Mouse (Mus musculus) liver, postnatal 0 days (tissue): ENCODE measurements around the gene Lrrn4. TPM values are rescaled to one million over a fixed set of nuclear protein-coding genes. Genes with fewer than 3 reads are reported as not detected.
A peak's percentile ranks its signal among the peaks of the same experiment; 100 is the strongest.

Source experiments
- ATAC-seq: fragments of 200-750 bp; cut with Nextera tagmentation; 2 replicates; pipeline ENCODE4 v1.8.0; 2017; ENCODE audit warnings: mild to moderate bottlenecking, moderate library complexity
- DNase-seq: peaks from one replicate; pipeline ENCODE4 v3.0.0-alpha.2; 2016
- H3K27ac ChIP-seq: fragments of 300-500 bp; sonication (generic); 2 replicates; pipeline ENCODE4 v1.5.1; 2014; ENCODE audit warnings: antibody characterized with exemption, moderate library complexity, mild to moderate bottlenecking, low read depth
- H3K27me3 ChIP-seq: fragments of 300-500 bp; sonication (generic); 2 replicates; pipeline ENCODE4 v1.6.1; 2014; ENCODE audit warnings: low read length, control low read depth, mixed read lengths; ENCODE audit not compliant: insufficient read depth
- H3K36me3 ChIP-seq: fragments of 300-500 bp; sonication (generic); replicated peaks from 2 replicates; pipeline ENCODE4 v1.6.1; 2014; ENCODE audit warnings: mild to moderate bottlenecking, control low read depth, low read length, moderate library complexity, mixed read lengths; ENCODE audit not compliant: insufficient read depth
- H3K4me1 ChIP-seq: fragments of 300-500 bp; sonication (generic); 2 replicates; pipeline ENCODE4 v1.6.1; 2014; ENCODE audit warnings: antibody characterized with exemption, mild to moderate bottlenecking, control low read depth; ENCODE audit not compliant: insufficient read depth
- H3K4me2 ChIP-seq: fragments of 300-500 bp; sonication (generic); 2 replicates; pipeline ENCODE4 v1.6.1; 2014; ENCODE audit warnings: low read depth, mild to moderate bottlenecking, low read length, moderate library complexity, mixed read lengths
- H3K4me3 ChIP-seq: fragments of 300-500 bp; sonication (generic); 2 replicates; pipeline ENCODE4 v1.5.1; 2014; ENCODE audit warnings: low read depth, low read length
- H3K9ac ChIP-seq: fragments of 300-500 bp; sonication (generic); replicated peaks from 2 replicates; pipeline ENCODE4 v1.6.1; 2014; ENCODE audit warnings: mild to moderate bottlenecking, moderate library complexity
- H3K9me3 ChIP-seq: fragments of 300-500 bp; sonication (generic); 2 replicates; pipeline ENCODE4 v1.6.1; 2016; ENCODE audit warnings: mild to moderate bottlenecking, control low read depth, low read length, mixed read lengths
- CTCF ChIP-seq: sonication (generic); IDR thresholded peaks from 2 replicates; pipeline ENCODE4 v1.5.1; 2016; ENCODE audit warnings: antibody characterized with exemption, low read depth
- EP300 ChIP-seq: IDR thresholded peaks from 2 replicates; pipeline ENCODE4 v1.6.1; 2016; ENCODE audit warnings: antibody characterized with exemption, low read depth, mild to moderate bottlenecking
- WGBS: fragments of 180-500 bp; shearing (Covaris S2); extraction: QIAGEN DNeasy Blood & Tissue Kit; methylation state at CpG from one replicate; pipeline ENCODE4 v1.1.7; 2014; ENCODE audit not compliant: insufficient replicate concordance; 5-methylcytosine and 5-hydroxymethylcytosine counted together
- polyA plus RNA-seq: library from polyadenylated mRNA; unstranded; fragments of >200 nt; fragmentation: Nextera tagmentation; extraction: Ambion mirVana; gene quantifications from 2 replicates; pipeline ENCODE4 v1.2.1, GENCODE M21; 2015

Gene Lrrn4
- polyA plus RNA-seq, 1 experiment from 2014 or later = 1.2 TPM

GRCm38 (mm10) chr2:132861456-132861855 lies 19.2 kb downstream of the Lrrn4 start:
- ATAC-seq = no peak
- WGBS = 83% methylated on average over 2 of the region's 2 CpGs

GRCm38 (mm10) chr2:132860435-132860834 lies 20.3 kb downstream of the Lrrn4 start:
- no peaks in the 10 kb centered on the region for H3K9me3 ChIP-seq
- TF ChIP-seq EP300 (no peak), CTCF (no peak)
- H3K4me1 ChIP-seq = no peaks in the 10 kb centered on the region
- ATAC-seq (no peak), DNase-seq (no peak)
- no peak overlapping the region for H3K9ac ChIP-seq
- H3K27ac ChIP-seq = no peak overlapping the region
- peaks cover 16% of the 10 kb centered on the region for H3K36me3 ChIP-seq
- H3K27me3 ChIP-seq = no peaks in the 10 kb centered on the region
- H3K4me2 ChIP-seq = no peak overlapping the region
- no peak overlapping the region for H3K4me3 ChIP-seq

More at GRCm38 (mm10) chr2:132861456-132861855, 19.2 kb downstream of the Lrrn4 start:
- no peak for DNase-seq
- no peaks in the 10 kb centered on the region for H3K9me3 ChIP-seq
- H3K36me3 ChIP-seq = peaks cover 23% of the 10 kb centered on the region
- H3K4me1 ChIP-seq = no peaks in the 10 kb centered on the region
- H3K4me3 ChIP-seq = no peak overlapping the region
- no peak overlapping the region for H3K4me2 ChIP-seq
- H3K9ac ChIP-seq = no peak overlapping the region
- TF ChIP-seq EP300 (no peak), CTCF (no peak)
- no peaks in the 10 kb centered on the region for H3K27me3 ChIP-seq
- no peak overlapping the region for H3K27ac ChIP-seq

GRCm38 (mm10) chr2:132856333-132856732 lies 24.4 kb downstream of the Lrrn4 start:
- no peak for TF ChIP-seq CTCF
- no peak for TF ChIP-seq EP300
- DNase-seq (no peak), ATAC-seq (no peak)
- H3K36me3 ChIP-seq = peaks cover 14% of the 10 kb centered on the region; the same call in 1 of the 2 replicates
- no peaks in the 10 kb centered on the region for H3K9me3 ChIP-seq
- WGBS = 68% methylated on average over 5 of the region's 5 CpGs
- H3K27me3 ChIP-seq = no peaks in the 10 kb centered on the region
- H3K9ac ChIP-seq = no peak overlapping the region
- peaks cover 3% of the 10 kb centered on the region; the same call in 1 of the 2 replicates for H3K4me1 ChIP-seq
- no peak overlapping the region for H3K4me2 ChIP-seq
- H3K4me3 ChIP-seq = no peak overlapping the region
- no peak overlapping the region for H3K27ac ChIP-seq

GRCm38 (mm10) chr2:132853051-132853450 lies 27.6 kb downstream of the Lrrn4 start:
- H3K9me3 ChIP-seq = no peaks in the 10 kb centered on the region
- ATAC-seq = no peak
- WGBS = 73% methylated on average over 1 of the region's 1 CpGs
- H3K9ac ChIP-seq = no peak overlapping the region
- no peak overlapping the region for H3K27ac ChIP-seq
- TF ChIP-seq CTCF (no peak), EP300 (no peak)
- H3K36me3 ChIP-seq = peaks cover 20% of the 10 kb centered on the region
- peaks cover 7% of the 10 kb centered on the region; the same call in 1 of the 2 replicates for H3K4me1 ChIP-seq
- no peak overlapping the region for H3K4me2 ChIP-seq
- no peaks in the 10 kb centered on the region for H3K27me3 ChIP-seq
- DNase-seq = no peak
- no peak overlapping the region for H3K4me3 ChIP-seq

GRCm38 (mm10) chr2:132849141-132849540 lies 31.6 kb downstream of the Lrrn4 start:
- Histone ChIP-seq H3K4me3 (no peak overlapping the region), H3K4me2 (peak overlapping the region; percentile 83), H3K27ac (peak overlapping the region; percentile 55; the same call in 1 of the 2 replicates), H3K9ac (no peak overlapping the region), H3K36me3 (peaks cover 20% of the 10 kb centered on the region), H3K4me1 (peaks cover 7% of the 10 kb centered on the region; the same call in 1 of the 2 replicates), H3K27me3 (no peaks in the 10 kb centered on the region), H3K9me3 (no peaks in the 10 kb centered on the region)
- no peak for TF ChIP-seq EP300
- no peak for TF ChIP-seq CTCF
- 85% methylated on average over 6 of the region's 6 CpGs for WGBS
- DNase-seq (no peak), ATAC-seq (no peak)

- peak overlapping the region; percentile 89 for H3K27ac ChIP-seq
- DNase-seq (no peak), ATAC-seq (peak; percentile 30)
- whole genome bisulfite sequencing = 67% methylated on average over 4 of the region's 4 CpGs
- peaks cover 20% of the 10 kb centered on the region for H3K36me3 ChIP-seq
- H3K4me1 ChIP-seq = peaks cover 7% of the 10 kb centered on the region; the same call in 1 of the 2 replicates
- H3K4me2 ChIP-seq = peak overlapping the region; percentile 83
- no peaks in the 10 kb centered on the region for H3K9me3 ChIP-seq
- H3K9ac ChIP-seq = peak overlapping the region; percentile 86
- H3K27me3 ChIP-seq = no peaks in the 10 kb centered on the region
- TF ChIP-seq EP300 = no peak
- no peak for TF ChIP-seq CTCF
- H3K4me3 ChIP-seq = peak overlapping the region; percentile 76; the same call in 1 of the 2 replicates
Observed at GRCm38 (mm10) chr2:132848361-132848760, 32.3 kb downstream of the Lrrn4 start.

- TF ChIP-seq CTCF (no peak), EP300 (no peak)
- Histone ChIP-seq H3K4me2 (peak overlapping the region; percentile 83), H3K9ac (peak overlapping the region; percentile 86), H3K4me1 (peaks cover 7% of the 10 kb centered on the region; the same call in 1 of the 2 replicates), H3K36me3 (peaks cover 14% of the 10 kb centered on the region), H3K9me3 (no peaks in the 10 kb centered on the region), H3K27ac (peak overlapping the region; percentile 89), H3K27me3 (no peaks in the 10 kb centered on the region), H3K4me3 (peak overlapping the region; percentile 76)
- ATAC-seq (no peak), DNase-seq (peak; percentile 49)
- WGBS = 33% methylated on average over 7 of the region's 7 CpGs
Observed at GRCm38 (mm10) chr2:132847581-132847980, 33.1 kb downstream of the Lrrn4 start.
